Mouse (Mus musculus): ENCODE data around the gene Padi6. TPM values are rescaled to one million over a fixed set of nuclear protein-coding genes. Genes with fewer than 3 reads are reported as not detected.

Padi6 gene
- polyA plus RNA-seq, 1 experiment from 2014 or later: not detected

- ATAC-seq (ENCODE audit: low FRiP score, low TSS enrichment): peak; percentile 79
- peak overlapping the region; percentile 87 for H3K4me2 ChIP-seq (replicated peaks; ENCODE audit: low read depth, low read length)
- WGBS: under 1% methylated on average over 21 of the region's 68 CpGs
Measured at GRCm38 (mm10) chr4:140702611-140703327, 39.7 kb downstream of the Padi6 start.

GRCm38 (mm10) chr4:140701716-140702561, 40.5 kb downstream of the Padi6 start:
- no peak for ATAC-seq (ENCODE audit: low FRiP score, low TSS enrichment)

More at GRCm38 (mm10) chr4:140702611-140703327, 39.7 kb downstream of the Padi6 start:
- H3K9ac ChIP-seq (replicated peaks; ENCODE audit: low read length): peak overlapping the region; percentile 97
- no peaks in the 10 kb centered on the region for H3K9me3 ChIP-seq (ENCODE audit: low read length)
- peak overlapping the region; percentile 91 for H3K4me3 ChIP-seq (ENCODE audit: low read length)
- H3K4me1 ChIP-seq (ENCODE audit: insufficient read depth, low read length): peaks cover 54% of the 10 kb centered on the region
- peaks cover 9% of the 10 kb centered on the region for H3K36me3 ChIP-seq (ENCODE audit: insufficient read depth, low read length)
- H3K27ac ChIP-seq (ENCODE audit: low read length): peak overlapping the region; percentile 96
- H3K27me3 ChIP-seq (ENCODE audit: insufficient read depth, low read length): peaks cover 10% of the 10 kb centered on the region; the same call in 1 of the 2 replicates

GRCm38 (mm10) chr4:140701049-140701715, 41.3 kb downstream of the Padi6 start:
- Histone ChIP-seq H3K4me3 (ENCODE audit: low read length) (peak overlapping the region; percentile 91), H3K27me3 (ENCODE audit: insufficient read depth, low read length) (peaks cover 10% of the 10 kb centered on the region; the same call in 1 of the 2 replicates), H3K4me2 (replicated peaks; ENCODE audit: low read depth, low read length) (peak overlapping the region; percentile 87), H3K27ac (ENCODE audit: low read length) (peak overlapping the region; percentile 96), H3K9ac (replicated peaks; ENCODE audit: low read length) (peak overlapping the region; percentile 97), H3K36me3 (ENCODE audit: insufficient read depth, low read length) (peaks cover 7% of the 10 kb centered on the region; the same call in 1 of the 2 replicates), H3K9me3 (ENCODE audit: low read length) (no peaks in the 10 kb centered on the region), H3K4me1 (ENCODE audit: insufficient read depth, low read length) (peaks cover 45% of the 10 kb centered on the region)
- peak; percentile 73; the same call in 1 of the 2 replicates for ATAC-seq (ENCODE audit: low FRiP score, low TSS enrichment)
- WGBS: under 1% methylated on average over 61 of the region's 61 CpGs

More at GRCm38 (mm10) chr4:140701716-140702561, 40.5 kb downstream of the Padi6 start:
- peak overlapping the region; percentile 97 for H3K9ac ChIP-seq (replicated peaks; ENCODE audit: low read length)
- under 1% methylated on average over 79 of the region's 107 CpGs for WGBS
- peaks cover 47% of the 10 kb centered on the region for H3K4me1 ChIP-seq (ENCODE audit: insufficient read depth, low read length)
- H3K27me3 ChIP-seq (ENCODE audit: insufficient read depth, low read length): peaks cover 10% of the 10 kb centered on the region; the same call in 1 of the 2 replicates
- H3K36me3 ChIP-seq (ENCODE audit: insufficient read depth, low read length): peaks cover 9% of the 10 kb centered on the region; the same call in 1 of the 2 replicates
- H3K9me3 ChIP-seq (ENCODE audit: low read length): no peaks in the 10 kb centered on the region
- H3K4me3 ChIP-seq (ENCODE audit: low read length): peak overlapping the region; percentile 91
- H3K27ac ChIP-seq (ENCODE audit: low read length): peak overlapping the region; percentile 96
- H3K4me2 ChIP-seq (replicated peaks; ENCODE audit: low read depth, low read length): peak overlapping the region; percentile 87

- H3K4me1 ChIP-seq (ENCODE audit: insufficient read depth, low read length): peaks cover 42% of the 10 kb centered on the region
- H3K4me3 ChIP-seq (ENCODE audit: low read length): peak within 1 kb of the TSS; percentile 91
- H3K9ac ChIP-seq (replicated peaks; ENCODE audit: low read length): peak within 1 kb of the TSS; percentile 97
- ATAC-seq (ENCODE audit: low FRiP score, low TSS enrichment): no peak
- peak within 1 kb of the TSS; percentile 96 for H3K27ac ChIP-seq (ENCODE audit: low read length)
- 6% methylated on average over 20 of the region's 20 CpGs for WGBS
- H3K36me3 ChIP-seq (ENCODE audit: insufficient read depth, low read length): no peaks in the 10 kb centered on the region
- H3K9me3 ChIP-seq (ENCODE audit: low read length): no peaks in the 10 kb centered on the region
- H3K4me2 ChIP-seq (replicated peaks; ENCODE audit: low read depth, low read length): peak within 1 kb of the TSS; percentile 87
- H3K27me3 ChIP-seq (ENCODE audit: insufficient read depth, low read length): peaks cover 10% of the 10 kb centered on the region; the same call in 1 of the 2 replicates
Measured at GRCm38 (mm10) chr4:140700269-140701018, 42.0 kb downstream of the Padi6 start, which contains the start of gene Rcc2. Rcc2 (plus strand) TSS chr4:140700541.

- Histone ChIP-seq H3K4me2 (replicated peaks; ENCODE audit: low read depth, low read length) (peak overlapping the region; percentile 87), H3K27ac (ENCODE audit: low read length) (no peak overlapping the region)
- no peak for ATAC-seq (ENCODE audit: low FRiP score, low TSS enrichment)
Measured at GRCm38 (mm10) chr4:140699441-140700127, 42.9 kb downstream of the Padi6 start.

GRCm38 (mm10) chr4:140695675-140696585, 46.5 kb downstream of the Padi6 start:
- Histone ChIP-seq H3K9me3 (ENCODE audit: low read length) (no peaks in the 10 kb centered on the region), H3K4me1 (ENCODE audit: insufficient read depth, low read length) (peaks cover 18% of the 10 kb centered on the region), H3K4me3 (ENCODE audit: low read length) (no peak overlapping the region), H3K36me3 (ENCODE audit: insufficient read depth, low read length) (no peaks in the 10 kb centered on the region), H3K27ac (ENCODE audit: low read length) (no peak overlapping the region), H3K4me2 (replicated peaks; ENCODE audit: low read depth, low read length) (no peak overlapping the region), H3K27me3 (ENCODE audit: insufficient read depth, low read length) (peaks cover 10% of the 10 kb centered on the region; the same call in 1 of the 2 replicates), H3K9ac (replicated peaks; ENCODE audit: low read length) (no peak overlapping the region)
- ATAC-seq (ENCODE audit: low FRiP score, low TSS enrichment): no peak
- 66% methylated on average over 14 of the region's 14 CpGs for WGBS

More at GRCm38 (mm10) chr4:140699441-140700127, 42.9 kb downstream of the Padi6 start:
- H3K9me3 ChIP-seq (ENCODE audit: low read length): no peaks in the 10 kb centered on the region
- H3K27me3 ChIP-seq (ENCODE audit: insufficient read depth, low read length): peaks cover 10% of the 10 kb centered on the region; the same call in 1 of the 2 replicates
- H3K36me3 ChIP-seq (ENCODE audit: insufficient read depth, low read length): no peaks in the 10 kb centered on the region
- H3K4me3 ChIP-seq (ENCODE audit: low read length): peak overlapping the region; percentile 91
- 5% methylated on average over 29 of the region's 29 CpGs for WGBS
- H3K9ac ChIP-seq (replicated peaks; ENCODE audit: low read length): peak overlapping the region; percentile 97
- H3K4me1 ChIP-seq (ENCODE audit: insufficient read depth, low read length): peaks cover 36% of the 10 kb centered on the region

GRCm38 (mm10) chr4:140695146-140695545, 47.3 kb downstream of the Padi6 start:
- WGBS: 70% methylated on average over 7 of the region's 7 CpGs

More at GRCm38 (mm10) chr4:140695146-140695545, 47.3 kb downstream of the Padi6 start:
- Histone ChIP-seq H3K36me3 (ENCODE audit: insufficient read depth, low read length) (no peaks in the 10 kb centered on the region), H3K9ac (replicated peaks; ENCODE audit: low read length) (no peak overlapping the region), H3K4me3 (ENCODE audit: low read length) (no peak overlapping the region), H3K4me2 (replicated peaks; ENCODE audit: low read depth, low read length) (no peak overlapping the region), H3K27me3 (ENCODE audit: insufficient read depth, low read length) (peaks cover 10% of the 10 kb centered on the region; the same call in 1 of the 2 replicates), H3K4me1 (ENCODE audit: insufficient read depth, low read length) (peaks cover 11% of the 10 kb centered on the region), H3K9me3 (ENCODE audit: low read length) (no peaks in the 10 kb centered on the region), H3K27ac (ENCODE audit: low read length) (no peak overlapping the region)
- ATAC-seq (ENCODE audit: low FRiP score, low TSS enrichment): no peak
